Mouse (Mus musculus) liver, embryonic 11.5 days (tissue): ENCODE measurements around the gene Phyhipl. TPM values are rescaled to one million over a fixed set of nuclear protein-coding genes. Genes with fewer than 3 reads are reported as not detected.

Experiments used
- ATAC-seq: fragments of 200-750 bp; cut with Nextera tagmentation; replicated peaks from 2 replicates; pipeline ENCODE4 v1.8.0; 2017; ENCODE audit warnings: moderate number of reproducible peaks, mild to moderate bottlenecking, moderate TSS enrichment, moderate library complexity; ENCODE audit not compliant: low FRiP score
- DNase-seq: peaks from one replicate; pipeline ENCODE4 v3.0.0-alpha.2; 2017; ENCODE audit warnings: low spot score
- H3K27ac ChIP-seq: fragments of 300-500 bp; sonication (generic); 2 replicates; pipeline ENCODE4 v1.5.1; 2014; ENCODE audit warnings: mild to moderate bottlenecking, low read depth, low read length, control low read depth
- H3K27me3 ChIP-seq: fragments of 300-500 bp; sonication (generic); replicated peaks from 2 replicates; pipeline ENCODE4 v1.6.1; 2014; ENCODE audit warnings: low read length, mixed read lengths; ENCODE audit not compliant: control insufficient read depth, insufficient read depth
- H3K36me3 ChIP-seq: fragments of 300-500 bp; sonication (generic); 2 replicates; pipeline ENCODE4 v1.6.1; 2014; ENCODE audit warnings: mild to moderate bottlenecking, low read length, moderate library complexity, mixed read lengths; ENCODE audit not compliant: control insufficient read depth, insufficient read depth
- H3K4me1 ChIP-seq: fragments of 300-500 bp; sonication (generic); replicated peaks from 2 replicates; pipeline ENCODE4 v1.6.1; 2014; ENCODE audit warnings: low read length, mixed read lengths; ENCODE audit not compliant: control insufficient read depth, insufficient read depth
- H3K4me2 ChIP-seq: fragments of 300-500 bp; sonication (generic); 2 replicates; pipeline ENCODE4 v1.6.1; 2014; ENCODE audit warnings: mild to moderate bottlenecking, control low read depth, moderate library complexity
- H3K4me3 ChIP-seq: fragments of 300-500 bp; sonication (generic); 2 replicates; pipeline ENCODE4 v1.5.1; 2014; ENCODE audit warnings: low read depth, low read length, control low read depth
- H3K9ac ChIP-seq: fragments of 300-500 bp; sonication (generic); 2 replicates; pipeline ENCODE4 v1.6.1; 2014; ENCODE audit warnings: low read depth, low read length, control low read depth
- H3K9me3 ChIP-seq: fragments of 300-500 bp; sonication (generic); 2 replicates; pipeline ENCODE4 v1.6.1; 2016; ENCODE audit warnings: low read length, inconsistent platforms, mixed read lengths; ENCODE audit not compliant: control insufficient read depth
- WGBS: fragments of 180-500 bp; shearing (Covaris S2); extraction: QIAGEN DNeasy Blood & Tissue Kit; methylation state at CpG from one replicate; pipeline ENCODE4 v1.1.7; 2014; 5-methylcytosine and 5-hydroxymethylcytosine counted together
- polyA plus RNA-seq: library from polyadenylated mRNA; unstranded; fragments of >200 nt; fragmentation: Nextera tagmentation; extraction: Ambion mirVana; gene quantifications from 2 replicates; pipeline ENCODE4 v1.2.1, GENCODE M21; 2014

Phyhipl gene
- polyA plus RNA-seq, 1 experiment from 2014 or later: 1.3 TPM

- DNase-seq: no peak
- Histone ChIP-seq H3K4me2 (no peak overlapping the region), H3K27ac (no peak overlapping the region), H3K9me3 (no peaks in the 10 kb centered on the region), H3K4me1 (no peaks in the 10 kb centered on the region), H3K36me3 (no peaks in the 10 kb centered on the region), H3K27me3 (no peaks in the 10 kb centered on the region), H3K4me3 (no peak overlapping the region), H3K9ac (no peak overlapping the region)
- ATAC-seq: no peak
- 51% methylated on average over 3 of the region's 3 CpGs for WGBS
Measured at GRCm38 (mm10) chr10:70686505-70686904, 30.7 kb upstream of the Phyhipl start.

- Histone ChIP-seq H3K27me3 (no peaks in the 10 kb centered on the region), H3K27ac (no peak overlapping the region), H3K4me1 (no peaks in the 10 kb centered on the region), H3K9me3 (no peaks in the 10 kb centered on the region), H3K9ac (no peak overlapping the region), H3K4me3 (no peak overlapping the region), H3K36me3 (no peaks in the 10 kb centered on the region), H3K4me2 (no peak overlapping the region)
- DNase-seq (no peak), ATAC-seq (no peak)
- 78% methylated on average over 4 of the region's 4 CpGs for WGBS
Measured at GRCm38 (mm10) chr10:70683508-70683907, 27.7 kb upstream of the Phyhipl start.

GRCm38 (mm10) chr10:70677946-70678345 is 22.2 kb upstream of the Phyhipl start:
- Histone ChIP-seq H3K4me3 (no peak overlapping the region), H3K4me2 (no peak overlapping the region), H3K27me3 (no peaks in the 10 kb centered on the region), H3K9me3 (no peaks in the 10 kb centered on the region), H3K36me3 (no peaks in the 10 kb centered on the region), H3K9ac (no peak overlapping the region), H3K27ac (no peak overlapping the region), H3K4me1 (no peaks in the 10 kb centered on the region)
- WGBS: 84% methylated on average over 1 of the region's 1 CpGs
- no peak for ATAC-seq
- no peak for DNase-seq

- H3K9me3 ChIP-seq: no peaks in the 10 kb centered on the region
- H3K27me3 ChIP-seq: no peaks in the 10 kb centered on the region
- no peak overlapping the region for H3K9ac ChIP-seq
- no peak overlapping the region for H3K27ac ChIP-seq
- no peaks in the 10 kb centered on the region for H3K4me1 ChIP-seq
- 61% methylated on average over 6 of the region's 6 CpGs for WGBS
- no peak for DNase-seq
- no peak overlapping the region for H3K4me2 ChIP-seq
- H3K36me3 ChIP-seq: no peaks in the 10 kb centered on the region
- H3K4me3 ChIP-seq: no peak overlapping the region
- ATAC-seq: no peak
Measured at GRCm38 (mm10) chr10:70656272-70656671, 507 bp upstream of the Phyhipl start.

GRCm38 (mm10) chr10:70654655-70655054 is 1.1 kb downstream of the Phyhipl start:
- Histone ChIP-seq H3K27ac (no peak overlapping the region), H3K4me3 (no peak overlapping the region), H3K4me1 (no peaks in the 10 kb centered on the region), H3K27me3 (no peaks in the 10 kb centered on the region), H3K9me3 (no peaks in the 10 kb centered on the region), H3K9ac (no peak overlapping the region), H3K36me3 (no peaks in the 10 kb centered on the region), H3K4me2 (no peak overlapping the region)
- 69% methylated on average over 4 of the region's 4 CpGs for WGBS
- DNase-seq (no peak), ATAC-seq (no peak)

- 76% methylated on average over 3 of the region's 3 CpGs for WGBS
- H3K4me3 ChIP-seq: no peak overlapping the region
- no peak overlapping the region for H3K9ac ChIP-seq
- no peaks in the 10 kb centered on the region for H3K4me1 ChIP-seq
- H3K36me3 ChIP-seq: no peaks in the 10 kb centered on the region
- no peak for ATAC-seq
- no peaks in the 10 kb centered on the region for H3K9me3 ChIP-seq
- H3K27ac ChIP-seq: no peak overlapping the region
- H3K27me3 ChIP-seq: no peaks in the 10 kb centered on the region
- DNase-seq: no peak
- no peak overlapping the region for H3K4me2 ChIP-seq
Measured at GRCm38 (mm10) chr10:70654139-70654538, 1.6 kb downstream of the Phyhipl start.

GRCm38 (mm10) chr10:70651769-70652648 is 3.8 kb downstream of the Phyhipl start:
- H3K4me1 ChIP-seq: no peaks in the 10 kb centered on the region
- ATAC-seq (no peak), DNase-seq (no peak)
- H3K9me3 ChIP-seq: no peaks in the 10 kb centered on the region
- no peak overlapping the region for H3K27ac ChIP-seq
- 51% methylated on average over 16 of the region's 16 CpGs for WGBS
- no peaks in the 10 kb centered on the region for H3K27me3 ChIP-seq
- H3K4me3 ChIP-seq: no peak overlapping the region
- H3K36me3 ChIP-seq: no peaks in the 10 kb centered on the region
- H3K9ac ChIP-seq: no peak overlapping the region
- H3K4me2 ChIP-seq: no peak overlapping the region

GRCm38 (mm10) chr10:70648831-70649230 is 6.9 kb downstream of the Phyhipl start:
- Histone ChIP-seq H3K9ac (no peak overlapping the region), H3K9me3 (no peaks in the 10 kb centered on the region), H3K4me3 (no peak overlapping the region), H3K27me3 (no peaks in the 10 kb centered on the region), H3K36me3 (no peaks in the 10 kb centered on the region), H3K27ac (no peak overlapping the region), H3K4me1 (no peaks in the 10 kb centered on the region), H3K4me2 (no peak overlapping the region)
- no peak for ATAC-seq
- DNase-seq: no peak
- 80% methylated on average over 5 of the region's 5 CpGs for WGBS

- Histone ChIP-seq H3K4me3 (no peak overlapping the region), H3K9me3 (no peaks in the 10 kb centered on the region), H3K4me1 (no peaks in the 10 kb centered on the region), H3K9ac (no peak overlapping the region), H3K27me3 (no peaks in the 10 kb centered on the region), H3K36me3 (no peaks in the 10 kb centered on the region), H3K4me2 (no peak overlapping the region), H3K27ac (no peak overlapping the region)
- 76% methylated on average over 9 of the region's 9 CpGs for WGBS
- DNase-seq (no peak), ATAC-seq (no peak)
Measured at GRCm38 (mm10) chr10:70643131-70643530, 12.6 kb downstream of the Phyhipl start.
